Mouse (Mus musculus): Measurements from ENCODE around the gene Mlx.
A peak's percentile ranks its signal among the peaks of the same experiment; 100 is the strongest.

The Mlx gene

GRCm38 (mm10) chr11:101138536-101139181 is 51.6 kb downstream of the Mlx start:
- peak; percentile 74 for DNase-seq (ENCODE audit: low read depth, low spot score)

- DNase-seq (ENCODE audit: low read depth, low spot score) = no peak
Measured at GRCm38 (mm10) chr11:101140164-101140819, 53.2 kb downstream of the Mlx start.

- no peak for DNase-seq (ENCODE audit: low read depth, low spot score)
Measured at GRCm38 (mm10) chr11:101141088-101141487, 54.0 kb downstream of the Mlx start.

All from ES-CJ7 (cell line).